Mouse (Mus musculus): ENCODE results near the gene Cela3a.

Cela3a gene

GRCm38 (mm10) chr4:137375314-137376278 is 34.0 kb downstream of the Cela3a start:
- ATAC-seq (ENCODE audit: insufficient number of reproducible peaks, low FRiP score, low TSS enrichment): no peak; the same call in 1 of the 2 replicates

GRCm38 (mm10) chr4:137373711-137374110 is 35.9 kb downstream of the Cela3a start:
- no peak for ATAC-seq (ENCODE audit: insufficient number of reproducible peaks, low FRiP score, low TSS enrichment)

GRCm38 (mm10) chr4:137371596-137372523 is 37.7 kb downstream of the Cela3a start:
- ATAC-seq (ENCODE audit: insufficient number of reproducible peaks, low FRiP score, low TSS enrichment): no peak

- ATAC-seq (ENCODE audit: insufficient number of reproducible peaks, low FRiP score, low TSS enrichment): no peak
Measured at GRCm38 (mm10) chr4:137369954-137370750, 39.4 kb downstream of the Cela3a start.

DNA sequence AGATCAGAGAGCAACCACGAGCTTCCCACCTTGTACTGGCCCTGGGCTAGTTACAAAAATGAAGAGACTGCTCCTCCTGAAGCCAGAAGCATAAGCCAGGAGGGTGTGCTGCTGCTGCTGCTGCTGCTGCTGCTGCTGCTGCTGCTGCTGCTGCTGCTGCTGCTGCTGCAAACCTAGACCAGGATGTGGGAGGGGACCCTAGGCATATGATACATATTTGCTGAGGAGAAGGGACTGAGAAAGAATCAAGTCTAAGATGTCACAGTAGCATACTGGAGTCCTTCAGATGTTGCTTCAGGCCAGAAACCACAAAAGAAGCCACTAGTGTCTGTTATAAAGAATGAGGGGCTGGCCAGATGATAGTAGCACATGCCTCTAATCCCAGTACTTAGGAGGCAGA is 41.4 kb downstream of the Cela3a start:
- ATAC-seq (ENCODE audit: insufficient number of reproducible peaks, low FRiP score, low TSS enrichment): no peak

- no peak for ATAC-seq (ENCODE audit: insufficient number of reproducible peaks, low FRiP score, low TSS enrichment)
Measured at GRCm38 (mm10) chr4:137367275-137368088, 42.1 kb downstream of the Cela3a start.

GRCm38 (mm10) chr4:137366097-137366496 is 43.5 kb downstream of the Cela3a start:
- ATAC-seq (ENCODE audit: insufficient number of reproducible peaks, low FRiP score, low TSS enrichment): no peak

GRCm38 (mm10) chr4:137365356-137366062 is 44.1 kb downstream of the Cela3a start:
- ATAC-seq (ENCODE audit: insufficient number of reproducible peaks, low FRiP score, low TSS enrichment): no peak

GRCm38 (mm10) chr4:137364826-137365225 is 44.8 kb downstream of the Cela3a start:
- ATAC-seq (ENCODE audit: insufficient number of reproducible peaks, low FRiP score, low TSS enrichment): no peak

- ATAC-seq (ENCODE audit: insufficient number of reproducible peaks, low FRiP score, low TSS enrichment): no peak
Measured at GRCm38 (mm10) chr4:137360996-137361395, 48.6 kb downstream of the Cela3a start.

DNA sequence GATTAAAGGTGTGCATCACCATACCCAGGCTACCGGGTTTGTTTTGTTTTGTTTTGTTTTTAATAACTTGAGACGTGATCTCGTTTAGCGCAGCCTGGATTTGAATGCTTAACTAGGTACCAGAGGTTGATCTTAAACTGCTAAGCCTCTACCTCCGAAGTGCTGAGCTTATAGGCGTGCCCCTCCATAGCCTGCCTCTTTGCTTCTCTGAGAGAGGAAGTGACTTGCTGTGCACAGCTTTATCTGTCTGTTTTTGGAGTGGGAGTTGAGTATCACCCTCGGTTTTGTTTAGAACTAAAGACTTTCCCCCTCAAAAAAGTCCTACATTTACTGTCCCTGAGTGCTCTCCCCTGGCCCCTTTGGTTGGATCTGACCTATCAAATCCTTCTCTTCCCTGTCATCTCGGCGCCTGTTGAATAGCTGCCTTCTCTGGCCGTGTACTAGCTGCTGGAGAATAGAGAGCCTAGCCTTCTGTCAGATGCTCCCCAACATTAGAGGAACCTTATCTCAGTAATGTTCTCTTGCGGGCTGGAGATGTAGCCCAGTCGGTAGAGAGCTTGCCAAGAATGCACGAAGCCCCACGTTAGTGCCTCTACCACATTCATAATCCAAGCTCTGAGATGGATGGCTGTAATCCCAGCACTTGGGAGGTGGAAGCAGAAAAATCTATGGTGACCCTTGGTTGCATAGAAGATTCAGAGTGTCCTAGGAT is 51.1 kb downstream of the Cela3a start:
- no peak for ATAC-seq (ENCODE audit: insufficient number of reproducible peaks, low FRiP score, low TSS enrichment)

DNA sequence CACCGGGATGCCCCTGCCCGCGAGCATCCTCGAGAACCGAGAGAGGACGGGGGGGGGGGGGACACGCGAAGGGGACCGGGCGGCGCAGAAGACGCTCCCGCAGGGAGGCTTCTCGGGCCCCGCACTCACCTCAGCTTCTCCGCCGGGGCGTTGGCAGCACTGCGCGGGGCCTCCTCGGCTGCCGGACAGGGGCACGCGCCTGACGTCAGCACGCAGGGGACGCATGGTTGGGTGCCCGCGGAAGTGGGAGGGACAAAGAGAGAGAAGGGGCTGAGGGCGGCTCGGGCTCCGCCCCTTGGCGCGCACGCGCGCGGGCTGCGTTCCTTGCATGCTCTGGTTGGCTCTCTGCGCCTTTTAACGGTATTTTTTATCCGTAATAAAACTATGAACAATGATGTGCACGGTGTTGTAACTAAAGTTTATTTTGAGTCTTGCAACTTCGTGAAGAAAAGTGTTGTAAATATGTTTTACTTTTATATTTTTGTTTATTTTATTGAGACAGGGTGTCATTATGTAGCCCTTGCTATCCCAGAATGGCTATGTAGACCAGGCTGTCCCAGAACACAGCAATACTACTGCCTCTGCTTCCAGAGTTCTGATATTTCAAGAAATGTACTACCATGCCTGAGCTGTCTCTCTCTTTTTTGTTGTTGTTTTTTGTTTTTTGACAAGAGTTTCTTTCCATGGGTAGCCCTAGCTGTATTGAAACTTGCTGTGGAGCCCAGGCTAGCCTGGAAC is 51.9 kb downstream of the Cela3a start, which contains the start of gene Cdc42:
Gene Cdc42, minus strand, starts transcription at position 204 of the 738 bp plus-strand sequence.
- ATAC-seq (ENCODE audit: insufficient number of reproducible peaks, low FRiP score, low TSS enrichment): peak; percentile 91

GRCm38 (mm10) chr4:137356674-137357510 is 52.7 kb downstream of the Cela3a start:
- peak; percentile 49; the same call in 1 of the 2 replicates for ATAC-seq (ENCODE audit: insufficient number of reproducible peaks, low FRiP score, low TSS enrichment)
